Mouse (Mus musculus) central nervous system, embryonic 14 days (tissue): ENCODE data around the gene Foxo6. TPM values are rescaled to one million over a fixed set of nuclear protein-coding genes. Genes with fewer than 3 reads are reported as not detected.

Experiments
- polyA plus RNA-seq: library from polyadenylated mRNA; depleted of rRNA; stranded (reverse); fragments of >200 nt; gene quantifications from 2 replicates; pipeline ENCODE4 v1.2.3, GENCODE M21; 2012; rRNA removed

Gene Foxo6
- 19.5 and 30.6 TPM in 2 replicates for polyA plus RNA-seq

DNA sequence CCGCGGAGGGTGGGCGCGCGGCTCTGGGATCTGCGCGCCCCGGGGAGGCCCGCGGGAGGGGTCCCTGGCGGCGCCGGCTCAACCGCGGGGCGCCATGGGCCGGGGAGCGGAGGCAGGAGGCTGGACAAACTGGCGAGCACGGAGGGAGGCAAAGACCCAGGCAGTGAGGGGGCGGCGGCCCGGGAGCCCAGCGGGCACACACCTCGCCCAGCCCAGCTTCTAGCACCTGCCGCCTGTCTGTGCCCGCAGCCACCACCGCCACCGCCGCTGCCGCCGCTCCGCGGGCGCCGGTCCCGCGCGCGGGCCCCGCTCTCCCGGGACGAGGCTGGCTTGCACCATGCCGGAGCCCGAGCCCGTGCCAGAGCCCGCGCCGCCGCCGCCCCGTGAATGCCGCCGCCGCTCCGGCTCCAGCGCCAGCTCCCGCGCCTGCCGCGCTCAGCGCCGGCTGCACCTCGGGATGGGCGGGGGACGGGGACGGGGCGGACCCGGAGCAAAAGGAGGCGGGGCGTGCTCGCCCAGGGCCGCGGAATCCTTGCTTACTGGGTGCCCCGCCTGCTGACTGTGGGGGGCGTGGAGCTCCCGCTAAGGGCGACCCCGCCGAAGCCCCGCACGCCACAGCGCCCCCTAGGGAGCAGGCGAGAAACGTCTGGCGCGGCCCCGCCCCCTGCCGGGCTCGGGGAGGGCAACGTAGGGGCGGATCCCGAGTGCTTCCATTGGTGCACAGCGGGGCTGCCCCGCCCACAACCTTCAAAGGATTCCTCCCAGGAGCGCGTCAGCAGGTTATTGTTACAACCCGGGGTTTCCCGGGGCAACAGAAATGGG, at the start of gene Foxo6:
TSS of gene Foxo6 (minus strand) at position 60 of the 822 bp plus-strand sequence.

Other genes with a start within 250 kb of the Foxo6 start
- gene AL607142.1, start 222.4 kb downstream of the Foxo6 start, polyA plus RNA-seq = not detected in 2 replicates
- gene Edn2, start 126.1 kb downstream of the Foxo6 start, polyA plus RNA-seq = 0.22 and 0.84 TPM in 2 replicates
- 95.3 and 105 TPM in 2 replicates for gene Scmh1, start 117.9 kb upstream of the Foxo6 start, polyA plus RNA-seq
- gene Slfnl1, start 244.9 kb upstream of the Foxo6 start, polyA plus RNA-seq = 0.15 TPM in 2 replicates